Mouse (Mus musculus) right cerebral cortex, postnatal 25 days (tissue): ENCODE measurements around the gene Eid2.
A peak's percentile ranks its signal among the peaks of the same experiment; 100 is the strongest.
"Not testable (repeated sequence)": the region's sequence is repeated elsewhere in the genome, so short reads cannot be mapped to it uniquely, and the experiment has no call there.

Experiments
- DNase-seq: peaks from one replicate; pipeline ENCODE4 v3.0.0; 2022

The Eid2 gene

DNA sequence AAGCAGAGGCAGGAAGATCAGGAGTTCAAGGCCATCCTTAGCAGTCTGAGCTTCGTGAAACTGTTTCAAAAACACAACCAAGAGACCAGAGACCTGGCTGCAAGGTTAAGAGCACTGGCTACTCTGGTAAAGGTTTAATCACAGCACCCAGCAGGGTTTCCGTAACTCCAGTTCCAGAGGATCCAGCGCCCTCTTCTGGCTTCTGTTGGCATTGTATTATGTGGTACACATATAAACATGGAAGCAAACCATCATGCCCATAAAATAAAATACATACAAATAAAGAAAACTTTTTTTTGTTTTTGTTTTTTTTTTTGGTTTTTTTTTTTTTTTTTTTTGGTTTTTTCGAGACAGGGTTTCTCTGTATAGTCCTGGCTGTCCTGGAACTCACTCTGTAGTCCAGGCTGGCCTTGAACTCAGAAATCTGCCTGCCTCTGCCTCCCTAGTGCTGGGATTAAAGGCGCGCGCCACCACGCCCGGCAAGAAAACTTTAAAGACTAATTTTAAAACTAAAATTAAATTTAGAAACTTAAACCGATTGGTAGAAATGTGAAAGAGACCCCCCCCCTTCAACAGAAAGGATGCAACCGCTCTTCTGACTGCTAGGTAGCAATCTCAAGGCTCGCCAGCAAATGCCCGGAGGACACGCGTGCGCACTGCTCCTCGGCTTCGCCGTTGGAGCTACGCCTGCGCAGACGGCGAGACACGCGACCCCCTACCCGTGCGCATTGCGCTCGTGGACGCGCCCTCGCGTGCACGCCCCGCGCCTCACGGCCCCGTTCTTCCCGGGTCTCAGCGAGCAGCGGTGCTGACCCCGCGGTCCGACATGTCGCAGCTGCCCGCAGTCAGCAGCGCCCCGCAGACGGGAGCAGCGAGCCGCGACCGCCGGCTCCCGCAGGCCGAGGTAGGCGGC, at the start of gene Eid2:
TSS of gene Eid2 (plus strand) at position 753 of the 913 bp plus-strand sequence.
- peak; percentile 91 for DNase-seq

DNA sequence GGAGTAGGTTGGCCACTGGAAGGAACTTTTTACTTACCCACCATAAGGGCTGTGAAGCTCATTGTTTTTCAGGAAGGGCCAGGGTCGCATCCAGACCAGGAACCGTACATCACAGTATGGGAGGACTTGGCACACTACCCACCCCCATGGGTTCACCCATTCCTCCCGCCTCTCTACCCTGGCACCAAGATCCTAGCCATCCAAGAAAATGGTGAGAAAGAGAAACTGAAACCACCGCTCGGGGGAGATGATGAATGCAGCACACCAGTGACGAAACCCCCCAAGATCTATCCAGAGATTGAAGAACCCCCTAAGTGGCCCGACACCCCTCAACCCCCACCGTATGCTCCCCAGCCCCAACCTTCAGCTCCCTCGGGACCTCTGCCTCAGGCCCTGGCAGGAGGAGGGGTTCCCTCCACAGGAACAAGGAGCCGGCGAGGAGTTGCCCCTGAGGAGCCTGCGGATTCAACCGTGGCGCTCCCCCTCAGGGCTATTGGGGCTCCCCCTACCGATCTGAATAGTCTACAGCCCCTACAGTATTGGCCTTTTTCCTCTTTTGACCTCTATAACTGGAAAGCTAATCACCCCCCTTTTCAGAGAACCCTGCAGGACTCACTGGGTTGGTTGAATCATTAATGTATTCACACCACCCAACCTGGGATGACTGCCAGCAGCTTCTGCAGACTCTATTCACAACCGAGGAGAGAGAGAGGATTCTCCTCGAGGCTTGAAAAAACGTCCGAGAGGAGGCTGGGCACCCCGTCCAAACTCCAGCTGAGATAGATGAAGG, 48.5 kb upstream of the Eid2 start:
- peak; percentile 42 for DNase-seq

DNA sequence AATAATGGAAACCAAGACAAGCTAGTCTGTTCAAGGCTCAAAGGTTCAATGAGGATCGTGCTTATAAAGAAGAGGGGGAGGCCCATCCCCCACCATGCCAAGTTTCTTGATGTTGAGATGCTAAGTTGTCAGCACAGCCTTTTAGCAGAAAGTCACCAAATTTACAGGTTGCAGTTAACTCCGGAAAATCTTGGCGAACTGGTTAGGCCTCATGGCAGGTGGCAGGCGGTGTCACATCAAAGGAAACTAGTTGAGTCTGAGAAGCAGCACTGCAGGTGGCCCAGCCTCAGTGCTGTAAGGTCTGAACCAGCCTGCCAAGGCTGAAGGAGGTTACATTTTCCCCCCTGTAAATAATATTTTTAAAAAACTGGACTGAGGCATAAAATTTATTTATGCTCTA, 40.8 kb upstream of the Eid2 start:
- DNase-seq = not testable (repeated sequence)

DNA sequence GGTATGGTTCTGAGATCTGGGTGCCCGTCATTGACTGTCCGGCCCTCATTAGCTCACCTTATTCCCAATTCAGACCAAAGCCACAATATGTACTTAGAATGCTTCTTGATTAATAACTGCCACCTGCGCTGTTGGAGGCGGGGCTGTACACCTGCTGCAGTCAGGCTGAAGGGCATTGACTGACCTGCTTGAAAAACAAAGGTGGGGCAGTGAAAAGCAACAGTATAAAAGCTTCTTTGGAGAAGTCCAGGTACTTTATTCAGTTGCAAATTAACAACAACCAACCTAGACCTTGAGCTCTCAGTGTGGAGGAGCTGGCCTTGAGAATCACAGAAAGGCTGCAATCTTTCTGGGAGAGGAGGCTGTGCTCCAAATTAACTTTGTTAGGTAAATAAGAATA, 40.3 kb upstream of the Eid2 start:
- DNase-seq = not testable (repeated sequence)

DNA sequence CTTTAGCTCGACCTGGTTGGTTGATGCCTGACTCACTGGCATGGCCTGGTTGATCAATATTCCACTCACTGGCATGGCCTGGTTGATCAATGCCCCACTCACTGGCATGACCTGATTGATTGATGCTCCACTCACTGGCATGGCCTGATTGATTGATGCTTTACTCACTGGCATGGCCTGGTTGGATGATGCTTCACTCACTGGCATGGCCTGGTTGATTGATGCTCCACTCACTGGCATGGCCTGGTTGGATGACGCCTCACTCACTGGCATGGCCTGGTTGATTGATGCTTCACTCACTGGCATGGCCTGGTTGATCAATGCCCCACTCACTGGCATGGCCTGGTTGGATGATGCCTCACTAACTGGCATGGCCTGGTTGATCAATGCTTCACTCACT, 23.7 kb upstream of the Eid2 start:
- DNase-seq = not testable (repeated sequence)

DNA sequence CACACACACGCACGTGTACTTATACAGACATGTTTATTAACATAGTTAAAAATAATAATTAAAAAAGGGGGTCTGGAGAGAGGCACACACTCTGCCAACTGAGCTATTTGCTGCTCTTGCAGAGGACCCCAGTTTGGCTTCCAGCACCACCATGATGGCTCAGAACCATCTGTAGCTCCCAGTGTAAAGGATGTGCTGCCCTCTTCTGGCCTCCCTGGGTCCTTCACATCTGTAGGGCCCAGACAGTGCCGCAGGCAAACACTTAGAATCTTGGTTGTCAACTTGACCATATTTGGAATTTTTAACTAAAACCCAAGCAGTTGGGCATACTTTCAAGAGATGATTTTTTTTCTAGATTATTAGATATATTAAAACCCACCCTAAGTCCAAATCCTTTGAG, 18.7 kb upstream of the Eid2 start:
- no peak for DNase-seq

DNA sequence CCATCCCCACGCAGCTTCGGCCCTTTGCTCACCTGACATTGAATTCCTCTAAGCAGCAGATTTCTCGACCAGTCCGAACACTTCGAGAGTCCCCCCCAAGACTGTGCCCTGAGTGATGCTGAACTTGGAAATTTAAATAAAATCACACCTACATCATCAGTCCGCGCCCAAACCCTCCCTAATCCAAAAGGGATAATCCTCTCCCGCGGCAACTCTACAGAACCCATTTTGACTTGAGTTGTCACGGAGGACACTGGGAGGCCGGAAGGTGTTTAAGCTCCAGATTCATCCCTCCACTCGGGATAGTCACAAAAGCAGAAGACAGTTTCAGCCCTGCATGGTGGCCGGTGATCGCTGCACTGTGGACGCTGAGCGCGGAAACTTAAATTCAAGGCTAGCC, 15.7 kb upstream of the Eid2 start:
- DNase-seq = no peak

DNA sequence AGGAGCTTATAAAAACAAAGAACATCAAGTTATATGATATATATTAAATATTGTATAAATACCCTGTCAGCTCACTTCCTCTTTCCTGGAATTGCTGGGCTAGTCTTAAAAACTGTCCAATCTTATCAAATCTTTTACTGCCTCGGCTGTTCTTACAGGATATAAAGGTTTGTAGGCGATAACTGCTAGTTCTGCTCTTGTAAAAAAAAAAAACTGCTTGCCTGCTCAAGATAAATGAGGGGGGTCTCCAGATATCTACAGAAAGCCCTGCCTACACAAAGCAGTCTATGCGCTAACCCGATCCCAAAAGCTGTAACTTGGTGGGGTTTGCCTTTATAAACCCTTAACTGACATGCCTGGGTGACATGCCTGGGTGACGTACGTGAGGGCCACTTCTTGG, 13.1 kb upstream of the Eid2 start:
- DNase-seq = no peak

DNA sequence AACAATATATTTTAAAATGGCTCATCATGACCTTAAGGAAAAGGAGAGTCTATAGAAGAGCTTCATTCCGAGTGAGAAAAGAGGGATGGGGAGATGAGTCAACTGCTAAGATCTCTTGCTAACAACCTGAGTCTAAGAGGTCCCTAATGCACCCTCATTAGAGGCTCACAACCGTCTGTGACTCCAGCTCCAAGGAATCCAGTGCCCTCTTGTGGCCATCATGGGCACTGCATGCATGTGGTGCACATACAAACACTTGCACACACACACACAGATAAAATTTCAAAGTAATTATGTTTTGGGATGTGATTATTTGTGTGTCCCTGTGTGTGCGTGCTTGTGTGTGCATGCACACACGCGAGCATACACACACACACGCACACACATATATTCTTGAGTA, 12.2 kb upstream of the Eid2 start:
- no peak for DNase-seq

DNA sequence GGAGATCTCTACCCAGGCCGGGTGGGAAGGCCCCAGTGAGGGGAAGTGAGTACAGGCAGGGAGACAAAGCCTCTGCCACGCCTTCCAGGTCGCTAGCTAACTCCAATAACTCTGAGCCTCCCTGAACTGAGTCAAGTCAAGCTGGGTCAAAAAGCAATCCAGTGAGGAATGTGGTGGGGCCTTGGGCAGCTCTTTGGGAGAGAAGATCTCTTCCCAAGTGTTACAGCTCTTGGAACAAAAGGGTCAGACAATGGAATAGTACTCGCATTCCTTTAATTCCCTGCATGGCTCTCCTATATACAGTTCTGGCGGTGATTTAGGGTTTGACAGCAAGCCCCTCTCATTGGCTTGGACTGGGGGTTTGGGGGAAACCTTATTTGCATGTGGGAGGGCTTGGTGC, 4.8 kb upstream of the Eid2 start:
- no peak for DNase-seq

DNA sequence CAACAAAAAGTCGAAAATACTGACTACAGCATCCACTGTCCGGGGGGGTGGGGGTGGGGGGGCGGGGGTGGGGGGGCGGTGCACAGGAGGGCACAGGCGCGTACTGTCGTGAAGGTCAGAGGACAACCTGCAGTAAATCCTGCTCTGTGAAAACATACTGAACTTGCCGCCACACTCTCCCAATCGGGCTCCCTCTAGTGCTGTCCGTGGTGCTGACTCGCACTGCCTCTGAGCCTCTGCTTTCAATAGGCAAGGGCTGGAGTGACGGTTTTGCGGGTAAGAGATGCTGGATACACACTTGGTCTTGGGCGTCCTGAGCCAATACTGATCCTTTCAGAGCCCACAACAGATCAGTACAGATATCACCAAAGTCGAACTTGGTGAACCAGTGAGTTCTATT, 3.9 kb upstream of the Eid2 start:
- no peak for DNase-seq

DNA sequence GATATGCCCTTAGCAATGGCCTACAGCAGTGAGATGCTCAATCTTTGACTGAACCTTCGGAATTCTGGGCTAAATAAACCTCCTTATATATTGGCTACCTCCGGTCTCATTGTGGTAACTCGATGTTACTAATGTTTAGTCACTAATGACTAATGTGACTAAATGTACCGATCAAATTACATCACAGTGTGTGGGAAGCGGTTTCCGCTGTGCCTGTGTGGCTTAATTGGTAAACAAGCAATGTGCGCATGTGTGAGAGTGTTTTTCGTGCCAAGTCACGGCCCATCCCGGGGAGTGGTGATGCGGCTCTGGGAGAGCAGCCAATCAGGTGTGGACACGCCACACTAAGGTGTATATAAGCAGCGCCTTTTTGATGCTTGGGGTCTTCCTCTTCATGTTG, 2.3 kb upstream of the Eid2 start:
- no peak for DNase-seq

DNA sequence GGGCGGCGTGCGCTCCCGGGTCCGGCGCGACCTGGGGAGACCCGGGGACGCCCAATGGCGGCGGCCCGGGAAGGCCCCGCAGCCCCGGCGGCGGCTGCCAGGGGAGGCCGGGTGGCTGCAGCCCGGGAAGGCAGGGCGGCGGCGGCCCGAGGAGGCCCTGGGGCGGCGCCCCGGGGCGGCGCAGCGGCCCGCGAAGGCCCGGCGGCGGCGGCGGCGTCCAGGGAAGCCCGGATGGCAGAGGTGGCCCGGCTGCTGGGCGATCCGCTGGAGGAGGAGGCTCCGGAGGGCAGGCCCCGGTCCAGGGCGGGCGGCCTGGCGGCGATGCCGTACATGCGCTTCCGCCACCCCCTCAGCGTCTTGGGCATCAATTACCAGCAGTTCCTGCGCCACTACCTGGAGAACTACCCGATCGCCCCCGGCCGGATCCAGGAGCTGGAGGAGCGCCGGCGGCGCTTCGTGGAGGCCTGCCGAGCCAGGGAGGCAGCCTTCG, 406 bp downstream of the Eid2 start:
- DNase-seq = peak; percentile 69

DNA sequence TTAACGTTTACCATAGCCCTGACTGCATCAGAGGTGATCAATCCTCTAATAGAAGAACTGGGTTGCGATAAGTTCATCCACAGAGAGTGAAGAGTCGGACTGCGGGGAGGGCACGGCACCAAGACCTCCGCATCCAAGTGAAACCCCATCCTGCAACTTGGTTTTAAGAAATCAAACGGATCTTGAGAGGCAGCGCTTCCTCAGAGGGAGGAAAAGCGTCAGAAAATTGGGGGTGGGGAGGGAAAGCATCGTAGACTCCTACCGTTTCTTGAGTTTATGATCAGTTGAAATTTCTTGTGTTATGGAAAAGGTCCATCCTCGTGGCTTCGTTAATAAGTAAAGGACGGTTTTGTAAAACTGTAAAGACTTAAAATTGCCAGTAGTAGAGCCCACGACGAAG, 895 bp downstream of the Eid2 start:
- no peak for DNase-seq

DNA sequence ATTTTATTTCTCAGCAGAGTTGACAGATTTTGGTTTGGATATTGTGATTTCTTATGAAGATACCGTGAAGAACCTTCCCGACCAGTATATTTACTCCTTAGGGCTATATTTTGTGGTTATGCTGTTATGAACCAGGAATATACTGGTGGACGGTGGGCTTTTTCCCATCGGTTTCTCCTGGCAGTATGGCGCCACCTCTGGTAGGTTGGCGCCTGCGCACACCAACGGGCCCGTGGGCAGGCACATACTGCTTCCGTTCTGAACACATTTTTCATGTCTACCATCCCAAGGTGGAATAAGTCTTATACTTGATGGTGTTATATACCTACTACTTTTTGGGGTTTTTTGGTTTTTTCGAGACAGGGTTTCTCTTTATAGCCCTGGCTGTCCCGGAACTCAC, 1.7 kb downstream of the Eid2 start:
- DNase-seq = no peak

DNA sequence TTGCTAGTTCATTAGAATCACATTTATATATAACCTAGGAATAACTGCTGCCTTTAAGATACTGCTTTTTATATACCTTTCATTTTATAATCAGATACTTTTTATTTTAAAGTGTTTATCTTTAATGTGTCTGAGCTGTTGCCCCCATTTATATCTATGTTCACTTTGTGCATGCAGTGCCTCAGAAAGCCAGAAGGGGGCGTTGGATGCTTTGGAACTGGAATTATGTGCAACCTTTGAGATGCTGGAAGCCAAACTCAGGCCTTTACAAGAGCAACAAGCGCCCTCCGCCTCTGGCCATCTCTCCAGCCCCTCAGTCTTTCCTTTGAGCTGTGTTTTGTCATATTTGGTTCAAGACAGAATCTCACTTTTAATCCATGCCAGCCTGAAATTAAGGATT, 4.1 kb downstream of the Eid2 start:
- no peak for DNase-seq

DNA sequence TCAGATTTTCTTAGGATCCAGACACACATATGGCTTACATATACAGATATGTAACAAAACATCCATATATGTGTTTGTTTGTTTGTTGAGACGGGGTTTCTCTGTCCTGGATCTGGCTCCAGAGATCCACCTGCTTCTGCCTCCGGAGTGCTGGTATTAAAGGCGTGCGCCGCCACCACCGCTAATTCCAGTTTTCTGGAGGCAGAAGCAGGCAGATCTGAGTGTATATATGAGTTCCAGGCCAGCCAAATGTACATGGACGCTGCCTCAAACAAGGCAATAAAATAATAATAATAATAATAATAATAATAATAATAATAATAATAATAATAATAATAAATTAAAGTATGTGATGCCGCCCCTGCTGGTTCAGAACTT, 9.5 kb downstream of the Eid2 start:
- DNase-seq = no peak

DNA sequence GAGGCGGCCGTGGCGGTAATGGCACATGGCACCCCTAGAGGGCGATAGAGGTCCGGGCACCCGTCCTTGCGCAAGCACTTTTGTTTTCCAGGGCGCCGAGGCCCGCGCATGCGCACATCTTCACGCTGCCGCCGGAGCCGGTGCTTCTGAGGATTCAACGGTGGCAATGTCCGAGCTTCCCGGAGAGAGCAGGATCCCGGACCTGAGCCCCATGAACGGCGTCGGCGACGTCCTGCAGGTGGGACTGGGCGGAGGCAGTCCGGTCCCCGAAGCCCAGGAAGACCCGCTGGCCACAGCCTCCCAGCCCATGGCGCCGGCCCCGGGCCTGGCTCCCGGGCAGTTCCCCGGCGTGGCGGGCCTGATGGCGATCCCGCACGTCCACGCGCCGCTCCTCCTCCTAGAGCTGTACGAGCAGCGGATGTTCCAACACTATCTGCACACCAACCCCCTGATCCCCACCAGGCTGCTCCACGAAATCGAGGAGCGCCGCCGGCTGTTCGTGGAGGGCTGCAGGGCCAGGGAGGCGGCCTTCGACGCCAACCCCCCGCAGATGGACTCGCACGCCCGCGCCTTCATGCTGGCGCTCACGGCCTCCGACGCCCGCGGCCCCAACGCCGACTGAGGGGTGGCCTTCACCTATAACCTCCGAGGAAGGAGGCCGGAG, 10.1 kb downstream of the Eid2 start, which contains the start of gene Eid2b:
TSS of gene Eid2b (plus strand) at position 125 of the 664 bp plus-strand sequence.
- peak; percentile 95 for DNase-seq

DNA sequence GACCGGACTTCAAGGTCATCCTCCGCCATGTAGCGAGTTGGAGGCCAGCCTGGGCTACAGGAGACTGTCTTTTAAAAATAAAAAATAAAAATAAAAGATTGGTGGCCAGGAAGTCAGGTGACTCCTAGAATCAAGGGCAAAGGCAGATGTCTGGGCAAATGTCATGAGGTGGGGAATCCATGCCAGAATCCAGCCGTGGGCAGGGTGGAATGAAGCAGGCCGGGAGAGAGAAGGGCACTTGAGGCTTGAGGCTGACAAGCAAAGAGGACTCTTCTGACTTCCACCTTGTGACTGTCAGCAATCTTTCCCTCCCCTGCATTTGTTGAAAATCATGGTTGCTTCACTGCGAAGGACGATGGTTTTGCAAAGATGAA, 10.6 kb downstream of the Eid2 start:
- no peak for DNase-seq

DNA sequence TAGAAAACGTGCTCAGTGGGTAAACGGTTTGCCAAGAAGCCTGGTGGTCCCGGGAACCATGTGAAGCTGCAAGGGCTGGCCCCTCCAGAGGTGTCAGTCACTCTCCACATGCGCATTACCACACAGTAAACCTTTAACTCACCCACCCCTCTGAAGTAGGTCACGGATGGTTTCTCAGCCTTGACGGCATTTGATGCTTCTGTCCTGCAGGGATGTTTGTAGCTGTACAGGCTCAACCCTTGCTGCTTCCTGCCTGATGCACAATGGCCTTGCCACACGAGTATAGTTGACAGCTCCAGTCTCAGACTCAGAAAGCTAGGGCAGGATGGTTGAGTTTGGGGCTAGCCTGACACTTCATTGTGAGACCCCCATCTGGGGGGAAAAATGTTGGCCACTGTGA, 12.9 kb downstream of the Eid2 start:
- DNase-seq = no peak

DNA sequence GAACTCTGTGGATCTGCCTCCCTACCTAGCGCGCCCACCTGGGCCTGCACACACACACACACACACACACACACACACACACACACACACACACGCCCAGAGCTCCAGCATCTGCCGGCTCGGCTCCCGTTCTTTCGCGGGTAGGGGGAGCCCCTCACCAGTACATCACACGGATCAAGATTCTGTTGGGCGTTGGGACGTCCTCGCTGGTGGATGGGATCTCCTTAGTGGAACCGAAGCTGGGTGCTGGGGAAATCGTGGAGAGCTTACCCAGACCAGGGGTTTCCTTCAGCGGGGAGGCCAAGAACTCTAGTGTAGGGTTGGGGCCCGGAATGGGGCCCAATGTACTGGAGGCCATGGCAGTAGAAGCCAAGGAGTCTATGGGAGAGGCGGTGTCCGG, 22.5 kb downstream of the Eid2 start:
- no peak for DNase-seq

DNA sequence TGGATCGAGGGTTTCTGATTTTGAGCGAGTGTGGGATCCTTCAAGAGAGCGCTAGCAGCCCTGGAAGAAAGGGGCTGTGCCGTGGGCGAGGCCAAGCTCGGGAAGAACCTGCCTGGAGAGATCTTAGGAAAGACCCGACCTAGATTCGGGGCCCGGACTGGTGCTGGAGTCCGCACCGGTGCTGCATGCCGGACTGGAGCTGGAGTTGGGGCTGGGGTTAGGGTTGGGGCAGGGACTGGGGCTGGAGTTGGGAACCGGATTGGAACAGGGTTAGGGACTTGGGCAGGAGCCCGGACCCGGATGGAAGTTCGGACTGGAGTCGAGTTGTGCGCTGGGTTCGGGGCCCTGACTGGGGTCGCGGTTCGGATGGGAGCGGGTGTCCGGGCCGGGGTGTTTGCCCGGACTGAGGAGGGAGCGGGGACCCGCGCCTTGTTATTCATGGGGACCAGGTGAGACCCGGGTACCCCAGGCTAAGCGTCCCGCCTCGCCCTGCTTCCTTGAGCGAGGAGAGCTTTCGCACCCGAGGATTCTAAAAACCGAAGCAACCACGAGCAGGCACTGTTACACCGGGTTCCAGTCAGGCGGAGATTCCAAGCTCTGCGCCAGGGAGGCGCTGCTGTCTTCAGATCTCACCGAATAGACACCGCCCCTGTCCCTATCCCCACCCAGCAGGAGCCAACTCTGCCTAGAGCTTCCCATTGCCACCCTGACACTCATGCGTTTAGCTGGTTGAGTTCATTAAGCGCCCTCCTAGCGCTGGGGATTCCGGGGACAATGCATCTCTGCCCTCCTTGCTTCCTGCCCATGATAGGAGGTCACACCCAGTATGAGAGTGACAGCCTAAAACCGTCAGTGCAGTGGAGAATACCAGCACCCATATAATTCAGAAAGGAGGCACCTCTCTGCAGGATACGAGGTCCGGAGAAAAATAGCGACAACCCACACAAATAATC, 23.2 kb downstream of the Eid2 start, which contains the start of gene Selenov:
TSS of gene Selenov (minus strand) at position 549 of the 953 bp plus-strand sequence.
- peak; percentile 41 for DNase-seq
